Mouse (Mus musculus) cerebellum, postnatal 25 days (tissue): ENCODE results near the gene Olfr1423.
"Not testable (repeated sequence)": the region's sequence is repeated elsewhere in the genome, so short reads cannot be mapped to it uniquely, and the experiment has no call there.

Experiments used
- DNase-seq, 2 experiments: peaks; one replicate each; pipeline ENCODE4 v3.0.0; 2021; ENCODE audit warnings: mixed read lengths in 2 of 2

Olfr1423 gene

GRCm38 (mm10) chr19:12041217-12041616, at the start of gene Olfr1423:
Gene Olfr1423, minus strand, starts transcription at chr19:12041317.
- DNase-seq = no peak

- not testable (repeated sequence) for DNase-seq
These were observed 36.5 kb upstream of the Olfr1423 start, which contains the start of gene Olfr1425 for GRCm38 (mm10) chr19:12077631-12078030. Gene Olfr1425, minus strand, starts transcription at chr19:12077731.

GRCm38 (mm10) chr19:12069546-12069945, 28.4 kb upstream of the Olfr1423 start:
- DNase-seq = not testable (repeated sequence)

DNA sequence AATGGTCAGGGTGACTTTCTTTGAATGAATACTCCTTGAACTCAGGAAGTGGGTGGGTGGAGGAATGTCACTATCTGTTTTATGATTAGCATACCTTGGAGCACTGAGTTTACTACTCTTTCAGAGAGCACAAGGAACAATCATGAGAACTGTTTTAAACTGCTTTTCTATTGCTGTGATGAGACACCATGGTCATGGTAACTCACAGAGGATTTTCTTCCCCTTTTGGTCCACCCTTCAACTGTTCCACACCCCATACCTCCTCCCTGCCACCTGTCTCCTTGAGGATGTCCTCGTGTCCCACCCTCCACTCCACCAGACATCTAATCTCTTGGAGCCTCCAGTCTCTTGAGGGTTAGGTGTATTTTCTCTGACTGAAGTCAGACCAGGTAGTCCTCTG, 26.7 kb upstream of the Olfr1423 start:
- DNase-seq = not testable (repeated sequence)

GRCm38 (mm10) chr19:12062582-12062981, 21.5 kb upstream of the Olfr1423 start, which contains the start of gene Olfr1424:
Gene Olfr1424, minus strand, starts transcription at chr19:12062682.
- not testable (repeated sequence) for DNase-seq

DNA sequence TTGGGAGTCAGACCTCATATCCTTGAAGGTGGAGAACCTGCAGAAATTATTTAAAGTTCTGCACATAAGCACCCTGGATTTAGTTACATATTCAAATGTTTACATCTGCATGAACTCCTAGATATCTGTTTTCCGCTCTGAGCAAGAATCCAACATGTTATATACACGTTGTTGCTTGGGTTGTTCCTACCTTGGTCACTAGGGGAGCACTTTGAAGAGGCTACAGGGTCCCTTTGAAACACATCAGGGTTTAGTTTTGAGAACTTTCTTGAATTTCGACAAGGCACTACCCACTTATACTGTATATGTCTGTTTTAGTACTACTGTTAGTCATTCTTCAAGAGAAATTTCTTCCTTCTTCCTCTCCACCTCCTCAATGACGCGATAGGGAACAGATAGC, 2.0 kb upstream of the Olfr1423 start:
- DNase-seq = no peak

DNA sequence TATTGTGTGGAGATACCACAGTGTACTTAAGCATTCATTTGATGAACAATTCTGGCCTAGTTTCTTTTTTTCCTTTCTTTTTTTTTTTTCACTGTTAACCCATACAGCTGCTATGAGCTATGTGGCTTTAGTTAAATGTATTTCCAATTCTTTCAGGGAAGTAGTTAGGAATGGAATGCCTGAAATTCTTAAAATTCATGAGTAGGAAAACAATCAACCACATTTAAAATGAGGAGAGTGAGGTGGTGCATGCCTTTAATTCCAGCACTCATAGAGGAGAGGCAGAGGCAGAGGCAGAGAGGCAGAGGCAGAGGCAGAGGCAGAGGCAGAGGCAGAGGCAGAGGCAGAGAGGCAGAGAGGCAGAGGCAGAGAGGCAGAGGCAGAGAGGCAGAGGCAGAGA, 3.4 kb downstream of the Olfr1423 start:
- DNase-seq = no peak

DNA sequence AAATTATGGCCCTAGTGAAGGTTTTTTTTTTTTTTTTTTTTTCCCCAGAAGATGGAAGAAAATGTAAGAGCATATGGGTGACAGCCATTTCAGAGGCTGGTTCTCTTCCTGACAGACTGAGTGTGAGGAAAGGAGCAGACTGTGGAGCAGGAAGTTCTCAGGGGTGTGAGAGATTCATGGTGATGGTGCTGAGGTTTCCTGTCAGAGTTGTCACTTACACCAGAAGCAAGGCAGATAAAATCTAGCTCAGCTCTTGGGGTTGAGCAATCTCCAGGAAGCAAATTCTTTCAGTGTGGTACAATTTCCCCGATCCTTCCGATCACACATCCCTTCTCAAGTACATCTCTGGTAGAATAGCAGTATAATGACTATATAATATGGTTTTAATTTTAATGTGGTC, 14.5 kb downstream of the Olfr1423 start:
- DNase-seq = no peak

- no peak for DNase-seq
These were observed 15.8 kb downstream of the Olfr1423 start for GRCm38 (mm10) chr19:12025333-12025732.

- DNase-seq = no peak
These were observed 17.0 kb downstream of the Olfr1423 start for GRCm38 (mm10) chr19:12024149-12024548.

- DNase-seq = no peak
These were observed 24.9 kb downstream of the Olfr1423 start for GRCm38 (mm10) chr19:12016192-12016591.

DNA sequence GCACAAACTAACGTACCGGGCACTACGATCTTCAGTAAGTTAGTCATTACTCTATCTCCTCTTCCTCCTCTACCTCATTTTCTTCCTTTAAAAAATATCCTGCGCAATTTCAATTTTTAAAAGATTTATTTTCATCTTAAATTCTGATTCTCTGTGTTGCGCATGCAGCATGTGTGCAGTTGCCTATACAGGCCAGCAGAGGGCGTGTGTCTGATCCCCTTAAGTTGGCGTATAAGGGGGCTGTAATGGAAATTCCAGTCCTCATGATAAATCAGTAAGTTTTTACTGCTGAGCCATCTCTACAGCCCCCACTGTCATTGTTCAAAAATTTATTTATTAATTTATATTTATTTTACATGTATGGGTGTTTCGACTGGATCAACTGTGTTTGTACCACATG, 25.4 kb downstream of the Olfr1423 start:
- DNase-seq = no peak

DNA sequence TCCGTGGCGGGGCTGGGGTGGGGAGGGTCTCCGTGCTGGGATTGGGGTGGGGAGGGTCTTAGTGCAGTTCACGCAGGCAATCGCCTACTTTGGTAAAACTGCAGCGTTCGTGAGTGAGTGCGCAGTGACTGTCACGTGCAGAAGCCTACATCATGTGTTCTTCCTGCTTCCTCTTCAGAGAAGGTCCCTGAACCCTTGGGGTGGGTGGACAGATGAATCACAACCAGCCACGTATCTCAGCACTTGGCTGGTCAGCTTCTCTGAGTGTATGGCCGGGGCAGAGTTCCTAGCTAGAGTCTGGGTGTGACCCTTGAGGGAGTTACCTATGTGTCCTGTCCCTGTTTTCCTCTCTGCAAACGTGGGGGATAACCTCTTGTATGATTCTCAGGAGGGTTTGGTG, 27.9 kb downstream of the Olfr1423 start:
- peak; percentile 33 to 38 for DNase-seq

GRCm38 (mm10) chr19:12012615-12013014, 28.5 kb downstream of the Olfr1423 start:
- no peak for DNase-seq

GRCm38 (mm10) chr19:12011560-12012556, 29.3 kb downstream of the Olfr1423 start:
- peak; percentile 87 to 90 for DNase-seq

DNA sequence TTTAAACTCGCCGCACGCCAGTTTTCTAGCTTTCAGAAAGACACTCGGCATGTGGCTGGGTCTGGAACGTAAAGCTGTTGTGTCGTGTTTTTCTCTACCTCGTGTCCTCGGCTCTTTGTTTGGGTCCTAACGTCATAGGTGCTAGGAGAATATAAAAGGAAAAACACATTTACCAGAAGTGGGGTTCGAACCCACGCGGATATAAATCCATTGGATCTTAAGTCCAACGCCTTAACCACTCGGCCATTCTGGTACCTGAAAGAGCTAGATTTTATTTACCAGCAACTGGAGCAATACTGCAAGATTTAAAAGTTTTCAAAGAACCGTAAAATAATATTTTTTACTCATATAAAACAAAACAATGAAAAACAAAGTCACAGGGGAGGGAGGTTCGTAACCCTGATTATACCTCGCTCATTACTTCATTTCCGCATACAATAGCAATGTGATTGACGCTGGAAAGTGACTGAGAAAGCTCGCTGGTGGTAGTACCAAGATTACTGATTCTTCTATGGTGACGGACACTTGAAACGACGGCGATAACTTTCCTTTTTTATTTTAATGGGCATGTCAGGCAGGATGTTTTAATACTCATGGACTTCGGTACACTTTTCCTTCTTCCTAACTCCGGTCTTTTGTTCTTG, 30.1 kb downstream of the Olfr1423 start:
- peak; percentile 82 to 84 for DNase-seq

GRCm38 (mm10) chr19:12010281-12010771, 30.8 kb downstream of the Olfr1423 start:
- peak; percentile 65 to 71 for DNase-seq

- peak; percentile 75 to 78 for DNase-seq
These were observed 31.4 kb downstream of the Olfr1423 start for GRCm38 (mm10) chr19:12009501-12010280.

DNA sequence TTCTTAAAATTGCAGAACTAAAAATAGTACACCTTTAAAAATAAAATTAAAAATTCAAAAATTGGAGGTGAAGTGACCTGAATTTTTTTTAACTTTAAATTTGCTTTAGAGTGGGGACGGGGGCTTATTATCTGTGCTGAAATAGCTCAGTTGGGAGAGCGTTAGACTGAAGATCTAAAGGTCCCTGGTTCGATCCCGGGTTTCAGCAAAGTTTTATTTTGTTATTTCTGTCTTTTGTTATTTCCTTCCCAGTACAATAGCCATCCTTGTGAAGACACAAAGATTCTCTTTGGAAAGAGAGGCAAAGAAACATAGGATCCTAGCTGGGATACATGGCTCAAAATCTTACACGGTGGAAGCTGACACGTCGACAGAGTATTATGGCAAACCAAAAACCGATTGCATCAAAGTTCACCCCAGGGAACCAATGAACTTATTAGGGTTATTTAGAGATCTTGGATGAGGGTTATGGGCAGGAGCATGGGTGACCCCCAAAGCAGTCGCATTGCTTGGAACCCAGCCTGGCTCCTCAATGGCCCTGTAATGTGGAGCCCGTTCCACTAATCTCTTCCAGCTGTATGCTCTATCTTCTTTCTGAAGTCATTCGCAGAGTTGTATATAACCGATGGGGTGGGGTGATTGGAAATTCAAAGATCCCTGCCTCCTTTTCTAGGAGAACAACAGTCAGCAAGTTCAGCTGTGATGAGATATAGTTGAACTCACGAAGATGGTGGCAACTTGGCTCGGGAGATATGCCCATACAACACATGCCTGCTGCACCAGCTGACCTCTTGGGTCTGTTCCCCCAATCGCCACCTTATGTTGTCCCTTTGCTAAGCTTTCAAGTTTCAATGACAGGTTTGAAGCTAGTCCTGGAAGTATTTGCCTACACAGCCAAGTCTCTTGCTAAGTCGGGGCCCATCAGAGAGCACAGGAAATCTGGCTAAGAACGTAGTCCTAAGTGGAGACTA, 32.4 kb downstream of the Olfr1423 start:
- no peak for DNase-seq

DNA sequence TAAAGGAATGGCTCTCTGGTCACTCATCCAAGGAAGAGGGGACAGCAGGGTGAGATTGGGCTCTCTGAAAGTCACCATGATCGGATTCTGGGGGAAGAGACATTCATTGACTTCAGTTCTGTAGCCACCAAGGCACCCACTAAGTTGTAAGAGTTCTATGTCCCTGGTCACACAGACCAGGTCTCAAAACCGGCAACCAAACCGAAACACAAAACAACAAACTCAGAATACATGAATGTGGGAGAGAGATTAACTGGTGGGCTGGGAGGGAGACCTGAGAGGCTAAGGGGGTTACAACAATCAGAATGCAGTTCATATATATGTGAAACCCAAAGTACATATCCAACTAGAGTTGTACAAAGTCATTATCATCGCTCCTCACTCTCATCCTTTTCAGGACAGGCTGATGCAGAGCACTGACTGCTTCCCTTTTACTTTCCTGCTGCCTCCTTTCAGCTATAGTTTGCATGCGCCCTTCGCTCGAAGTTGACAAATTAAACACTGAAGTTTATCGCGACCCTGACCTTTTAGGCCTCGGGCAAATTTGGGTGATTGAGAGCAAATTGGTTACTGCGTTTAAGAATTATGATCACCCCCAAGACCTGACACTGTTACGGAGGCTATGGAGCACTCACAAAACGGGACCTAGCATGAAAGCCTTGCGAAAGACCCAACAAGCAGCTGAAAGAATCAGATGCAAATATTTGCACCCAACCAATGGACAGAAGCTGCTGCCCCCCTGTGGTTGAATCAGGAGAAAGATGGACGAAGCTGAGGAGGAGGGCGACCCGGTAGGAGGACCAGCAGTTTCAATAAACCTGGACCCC, 33.8 kb downstream of the Olfr1423 start:
- peak in 1 of 2 experiments; percentile 51 for DNase-seq
